Comparison of ENCODE assay signal across 8 mouse cellular contexts in genomic region chr2:116976432-116976750, GRCm38 (mm10).
DNase-seq lines count a peak whose midpoint lies in the region; ATAC-seq and TF ChIP-seq lines count a peak whose summit lies in the region.

No protein-coding gene starts in this region.

- no peak; the same call in 1 of the 2 replicates for TF ChIP-seq CTCF in left cerebral cortex, adult 2 months (IDR thresholded peaks at IDR 0.05)
- TF ChIP-seq CTCF in heart, adult 2 months (IDR thresholded peaks at IDR 0.05): no peak

- WGBS in heart, adult 2 months: 12% methylated on average over 7 of the region's 7 CpGs
- under 1% methylated on average over 7 of the region's 7 CpGs for WGBS in kidney, embryonic 16.5 days
- WGBS in midbrain, embryonic 15.5 days: 2% methylated on average over 7 of the region's 7 CpGs

- H3K4me3 ChIP-seq in left cerebral cortex, adult 2 months: no peak overlapping the region
- H3K4me3 ChIP-seq in brown adipose tissue, adult 24 weeks (ENCODE audit: insufficient read depth, low read depth, low read length): peak overlapping the region; percentile 65; the same call in 1 of the 2 replicates
- H3K4me3 ChIP-seq in heart, adult 2 months: peak overlapping the region; percentile 16; the same call in 1 of the 2 replicates
- peak overlapping the region; percentile 54 for H3K4me3 ChIP-seq in kidney, embryonic 16.5 days (ENCODE audit: low read length)
- H3K4me3 ChIP-seq in midbrain, embryonic 15.5 days: peak overlapping the region; percentile 62

- no peaks in the 10 kb centered on the region for H3K79me2 ChIP-seq in heart, adult 2 months (replicated peaks; ENCODE audit: control insufficient read depth, insufficient read depth, low read length)

- H3K4me1 ChIP-seq in brown adipose tissue, adult 24 weeks (ENCODE audit: control insufficient read depth, insufficient read depth, insufficient read length, low read length): peaks cover 19% of the 10 kb centered on the region
- H3K4me1 ChIP-seq in heart, adult 2 months (ENCODE audit: control insufficient read depth, insufficient read depth, low read length): peaks cover 14% of the 10 kb centered on the region
- H3K4me1 ChIP-seq in kidney, embryonic 16.5 days (ENCODE audit: insufficient read depth, low read length): peaks cover 82% of the 10 kb centered on the region
- peaks cover 55% of the 10 kb centered on the region for H3K4me1 ChIP-seq in midbrain, embryonic 15.5 days

- peak overlapping the region; percentile 97 for H3K27ac ChIP-seq in left cerebral cortex, adult 2 months
- peak overlapping the region; percentile 67 for H3K27ac ChIP-seq in brown adipose tissue, adult 24 weeks (replicated peaks; ENCODE audit: low read depth, low read length)
- H3K27ac ChIP-seq in heart, adult 2 months: peak overlapping the region; percentile 78
- peak overlapping the region; percentile 96 for H3K27ac ChIP-seq in kidney, embryonic 16.5 days (ENCODE audit: low read length)
- H3K27ac ChIP-seq in midbrain, embryonic 15.5 days: peak overlapping the region; percentile 93

- intact Hi-C loops in left cerebral cortex, adult 2 months (cut with DNase I): loop anchor here (5.0 kb wide), 1 partner anchor 201 kb away; no protein-coding TSS in a partner anchor
- intact Hi-C loops in left cerebral cortex, postnatal 25 days (cut with DNase I): loop anchor here (5.0 kb wide), 1 partner anchor 201 kb away; no protein-coding TSS in a partner anchor
- intact Hi-C loops in heart, adult 2 months (cut with DNase I): loop anchor here (1.0 to 5.0 kb wide), 2 partner anchors 43 to 74 kb away; no protein-coding TSS in a partner anchor

- no peak for TF ChIP-seq EP300 in heart, adult 2 months (IDR thresholded peaks at IDR 0.05; ENCODE audit: insufficient read depth, low read depth, low read length)

- no peak for TF ChIP-seq POLR2A in heart, adult 2 months (IDR thresholded peaks at IDR 0.05; ENCODE audit: insufficient read depth, low read depth, low read length)

- H3K27me3 ChIP-seq in heart, adult 2 months (ENCODE audit: control insufficient read depth, insufficient read depth, low read length): no peaks in the 10 kb centered on the region
- H3K27me3 ChIP-seq in kidney, embryonic 16.5 days (ENCODE audit: insufficient read depth, low read length): no peaks in the 10 kb centered on the region
- no peaks in the 10 kb centered on the region for H3K27me3 ChIP-seq in midbrain, embryonic 15.5 days (replicated peaks)

- peak overlapping the region; percentile 69 for H3K4me2 ChIP-seq in kidney, embryonic 16.5 days (replicated peaks; ENCODE audit: low read depth, low read length)
- peak overlapping the region; percentile 86 for H3K4me2 ChIP-seq in midbrain, embryonic 15.5 days

- DNase-seq in left cerebral cortex, adult 2 months (ENCODE audit: extremely low spot score in 1 of 2, low spot score in 2 of 2): no peak
- no peak for DNase-seq in left cerebral cortex, postnatal 25 days (ENCODE audit: low spot score in 2 of 2)
- peak; percentile 21 to 43 for DNase-seq in heart, adult 2 months
- no peak for DNase-seq in right cerebral cortex, postnatal 25 days
- no peak for DNase-seq in urinary bladder, postnatal 14 days (ENCODE audit: low spot score)

- H3K9me3 ChIP-seq in kidney, embryonic 16.5 days (ENCODE audit: low read length): no peaks in the 10 kb centered on the region
- no peaks in the 10 kb centered on the region for H3K9me3 ChIP-seq in midbrain, embryonic 15.5 days

- peaks cover 8% of the 10 kb centered on the region for H3K36me3 ChIP-seq in heart, adult 2 months (ENCODE audit: control insufficient read depth, insufficient read depth, low read length)
- no peaks in the 10 kb centered on the region for H3K36me3 ChIP-seq in kidney, embryonic 16.5 days (ENCODE audit: insufficient read depth, low read length)
- H3K36me3 ChIP-seq in midbrain, embryonic 15.5 days (replicated peaks): no peaks in the 10 kb centered on the region

- peak overlapping the region; percentile 5; the same call in 1 of the 2 replicates for H3K9ac ChIP-seq in heart, adult 2 months (ENCODE audit: low read depth, low read length)
- peak overlapping the region; percentile 78 for H3K9ac ChIP-seq in kidney, embryonic 16.5 days (replicated peaks; ENCODE audit: low read length)
- H3K9ac ChIP-seq in midbrain, embryonic 15.5 days: 0 out of 2 replicates have a peak overlapping the region, but pooled peaks have one; percentile 91

- ATAC-seq in kidney, embryonic 16.5 days (ENCODE audit: low FRiP score, low TSS enrichment): peak; percentile 43; the same call in 1 of the 2 replicates
- ATAC-seq in midbrain, embryonic 15.5 days (replicated peaks): no peak; the same call in 1 of the 2 replicates

Comparison
In these comparisons a context has a peak if more than half of its experiments do, and no peak if none do; other contexts are left out.
1. DNase-seq: peak in heart, adult 2 months (2 of 2); none in left cerebral cortex, adult 2 months (0 of 2), left cerebral cortex, postnatal 25 days (0 of 2), right cerebral cortex, postnatal 25 days (single experiment) and urinary bladder, postnatal 14 days (single experiment).
2. H3K9ac ChIP-seq: peak in every context shown above with its lines; median percentile 91 in midbrain, embryonic 15.5 days; 78 in kidney, embryonic 16.5 days; 5 in heart, adult 2 months.
3. Peak in every context shown above with its lines, with median percentiles within 50 percentile points of each other: H3K27ac ChIP-seq.